Mouse (Mus musculus): ENCODE measurements around the gene B4galnt2. TPM values are rescaled to one million over a fixed set of nuclear protein-coding genes. Genes with fewer than 3 reads are reported as not detected.

Gene B4galnt2
- total and polyA plus RNA-seq, 3 experiments, result 0.34 to 1.9 (median 0.42) TPM

DNA sequence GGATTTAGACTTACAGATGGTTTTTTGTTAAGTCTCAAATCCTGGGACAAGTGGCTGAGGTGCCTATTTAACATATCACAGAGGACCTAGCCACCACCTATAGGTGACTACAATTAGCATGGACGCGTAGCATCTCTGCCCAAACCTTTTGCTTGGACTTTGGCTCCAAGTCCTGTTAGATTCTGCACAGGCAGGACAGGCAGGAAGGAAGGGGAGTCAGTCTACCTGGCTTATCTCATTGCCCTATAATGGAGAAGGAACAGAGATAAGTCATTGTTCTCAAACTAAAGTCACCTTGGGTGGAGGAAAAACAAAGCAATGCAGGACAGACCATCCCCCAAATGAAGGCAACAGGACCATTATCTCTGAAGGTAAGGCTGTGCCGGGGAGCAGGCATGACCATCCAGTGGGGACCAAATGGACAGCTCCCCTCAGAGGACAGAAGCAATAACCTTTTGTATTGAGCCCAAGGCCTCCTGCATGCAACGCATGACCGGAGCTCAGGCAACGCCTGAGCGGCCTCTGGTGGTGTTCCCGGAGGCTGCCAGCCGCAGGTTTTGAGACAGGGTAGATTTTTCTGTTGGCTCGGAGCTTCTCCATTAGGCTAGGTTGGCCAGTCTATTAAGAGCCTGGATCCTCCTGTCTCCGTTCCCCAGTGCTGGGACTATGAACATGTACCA lies 25.3 kb upstream of the B4galnt2 start:
- dilution Hi-C loops (cut with MboI; ENCODE audit: extremely low pct_ligation_motif_present, extremely low pct_unique_long_range_greater_than_20kb, low sequenced_read_pairs), result no loop called here

DNA sequence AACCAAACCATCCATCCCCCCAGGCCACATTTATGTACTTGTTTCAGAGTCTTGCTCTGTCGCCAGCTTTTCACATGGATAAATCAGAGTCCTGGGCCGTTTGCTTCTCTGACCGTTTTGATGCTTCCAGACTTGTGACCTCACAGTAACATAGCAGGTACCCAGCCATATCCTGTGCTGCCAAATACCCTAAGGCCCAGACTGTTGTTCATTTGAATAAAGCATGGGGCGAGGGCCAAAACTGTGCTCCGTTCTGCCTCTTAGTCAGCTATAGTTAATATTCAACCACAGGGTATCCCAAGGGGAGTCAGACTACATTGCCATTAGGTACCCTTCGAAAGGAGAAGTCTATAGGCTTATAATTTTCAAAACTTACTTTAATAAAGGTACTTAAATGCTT lies 21.7 kb upstream of the B4galnt2 start:
- no peak for TF ChIP-seq BHLHE40 (IDR thresholded peaks at IDR 0.05; ENCODE audit: low read depth, low read length)
- no peak for TF ChIP-seq JUN (IDR thresholded peaks at IDR 0.05; ENCODE audit: insufficient read depth, low read depth, low read length)
- no peak for TF ChIP-seq PAX5 (IDR thresholded peaks at IDR 0.05; ENCODE audit: low read length)
- TF ChIP-seq ZNF384 (IDR thresholded peaks at IDR 0.05; ENCODE audit: low read depth, low read length), result no peak
- TF ChIP-seq MAZ (IDR thresholded peaks at IDR 0.05; ENCODE audit: low read depth, low read length), result no peak
- TF ChIP-seq TCF12 (IDR thresholded peaks at IDR 0.05; ENCODE audit: low read depth, low read length), result no peak
- TF ChIP-seq IRF4 (IDR thresholded peaks at IDR 0.05; ENCODE audit: low read depth, low read length), result no peak
- no peak for TF ChIP-seq RAD21 (IDR thresholded peaks at IDR 0.05; ENCODE audit: low read depth, low read length)
- no peak for TF ChIP-seq MXI1 (IDR thresholded peaks at IDR 0.05; ENCODE audit: low read depth, low read length)
- no peak for TF ChIP-seq SMC3 (IDR thresholded peaks at IDR 0.05; ENCODE audit: low read depth, low read length)
- no peak for TF ChIP-seq CHD1 (IDR thresholded peaks at IDR 0.05; ENCODE audit: low read depth, low read length)
- no peak for TF ChIP-seq SIN3A (IDR thresholded peaks at IDR 0.05; ENCODE audit: low read length)
- TF ChIP-seq KAT2A (IDR thresholded peaks at IDR 0.05; ENCODE audit: insufficient replicate concordance, low read length), result no peak
- TF ChIP-seq MAX (IDR thresholded peaks at IDR 0.05; ENCODE audit: low read length), result no peak
- TF ChIP-seq ZMIZ1 (IDR thresholded peaks at IDR 0.05; ENCODE audit: low read depth, low read length), result no peak
- TF ChIP-seq CHD2 (IDR thresholded peaks at IDR 0.05; ENCODE audit: low read length), result no peak
- no peak for TF ChIP-seq JUND (conservative IDR thresholded peaks at IDR 0.05; ENCODE audit: low read depth, low read length)
- TF ChIP-seq CTCF (conservative IDR thresholded peaks at IDR 0.05 in 1 of 2, IDR thresholded peaks at IDR 0.05 in 1 of 2; ENCODE audit: low read depth in 2 of 2, low read length in 2 of 2), result no peak
- H3K79me2 ChIP-seq (replicated peaks; ENCODE audit: control insufficient read depth, extremely low read depth, insufficient read depth, poor library complexity, severe bottlenecking), result no peaks in the 10 kb centered on the region
- dilution Hi-C loops (cut with MboI; ENCODE audit: extremely low pct_ligation_motif_present, extremely low pct_unique_long_range_greater_than_20kb, low sequenced_read_pairs), result no loop called here
- H3K4me1 ChIP-seq (ENCODE audit: control insufficient read depth in 1 of 2, insufficient read depth in 2 of 2), result peaks cover 0 to 7% of the 10 kb centered on the region in 2 experiments; a peak in 2 of 4 replicates
- no peaks in the 10 kb centered on the region for H3K36me3 ChIP-seq (replicated peaks in 1 of 2; ENCODE audit: control insufficient read depth in 1 of 2, insufficient read depth in 1 of 2, low read length in 1 of 2)
- in situ Hi-C loops (cut with MboI; ENCODE audit: low pct_ligation_motif_present, low pct_unique_long_range_greater_than_20kb, low sequenced_read_pairs), result no loop called here
- peak; percentile 16 for DNase-seq (ENCODE audit: extremely low read depth)
- peaks cover 10% of the 10 kb centered on the region for H3K9me3 ChIP-seq (replicated peaks; ENCODE audit: low read length)
- peaks cover 55% of the 10 kb centered on the region for H3K27me3 ChIP-seq (replicated peaks)
- H3K27ac ChIP-seq (ENCODE audit: insufficient read depth, low read depth), result no peak overlapping the region
- H3K4me3 ChIP-seq (replicated peaks in 1 of 3; ENCODE audit: low read depth in 2 of 3, low read length in 2 of 3, poor library complexity in 1 of 3), result no peak overlapping the region
- no peak overlapping the region for H3K9ac ChIP-seq (ENCODE audit: insufficient read depth, low read depth)
- H3K4me2 ChIP-seq (ENCODE audit: insufficient read depth, low read depth, poor library complexity, severe bottlenecking), result no peak overlapping the region

More for the DNA sequence above, 25.3 kb upstream of the B4galnt2 start:
- in situ Hi-C loops (cut with MboI; ENCODE audit: low pct_ligation_motif_present, low pct_unique_long_range_greater_than_20kb, low sequenced_read_pairs), result loop anchor here (10.0 kb wide), 2 partner anchors 115 to 255 kb away; partner anchors contain the start of gene Phospho1
- peaks cover 61% of the 10 kb centered on the region for H3K27me3 ChIP-seq (replicated peaks)
- TF ChIP-seq UBTF (IDR thresholded peaks at IDR 0.05; ENCODE audit: low read depth, low read length), result no peak
- no peak for TF ChIP-seq JUND (conservative IDR thresholded peaks at IDR 0.05; ENCODE audit: low read depth, low read length)
- TF ChIP-seq MEF2A (IDR thresholded peaks at IDR 0.05; ENCODE audit: borderline replicate concordance, low read depth, low read length), result no peak
- TF ChIP-seq GABPA (IDR thresholded peaks at IDR 0.05; ENCODE audit: insufficient replicate concordance, low read depth, low read length), result no peak
- 0 out of 2 replicates have a peak, but pooled peaks have one; percentile 38 for TF ChIP-seq MAX (IDR thresholded peaks at IDR 0.05; ENCODE audit: low read length)
- TF ChIP-seq MYC (IDR thresholded peaks at IDR 0.05; ENCODE audit: low read depth, low read length), result no peak
- peak; percentile 55 for TF ChIP-seq ZC3H11A (IDR thresholded peaks at IDR 0.05; ENCODE audit: low read depth, low read length)
- no peak for TF ChIP-seq ZKSCAN1 (IDR thresholded peaks at IDR 0.05; ENCODE audit: borderline replicate concordance, low read depth, low read length)
- 0 out of 2 replicates have a peak, but pooled peaks have one; percentile 33 for TF ChIP-seq SIN3A (IDR thresholded peaks at IDR 0.05; ENCODE audit: low read length)
- TF ChIP-seq ELF1 (IDR thresholded peaks at IDR 0.05; ENCODE audit: low read depth, low read length), result no peak
- TF ChIP-seq E2F4 (IDR thresholded peaks at IDR 0.05; ENCODE audit: insufficient replicate concordance, low read depth, low read length), result no peak
- no peak for TF ChIP-seq USF2 (conservative IDR thresholded peaks at IDR 0.05; ENCODE audit: low read depth, low read length)
- no peak for TF ChIP-seq NRF1 (IDR thresholded peaks at IDR 0.05; ENCODE audit: low read depth, low read length)
- TF ChIP-seq RAD21 (IDR thresholded peaks at IDR 0.05; ENCODE audit: low read depth, low read length), result peak; percentile 77
- TF ChIP-seq KAT2A (IDR thresholded peaks at IDR 0.05; ENCODE audit: insufficient replicate concordance, low read length), result no peak
- no peak for TF ChIP-seq EP300 (IDR thresholded peaks at IDR 0.05; ENCODE audit: low read length)
- peak; percentile 46 for TF ChIP-seq ZNF384 (IDR thresholded peaks at IDR 0.05; ENCODE audit: low read depth, low read length)
- TF ChIP-seq PAX5 (IDR thresholded peaks at IDR 0.05; ENCODE audit: low read length), result no peak
- TF ChIP-seq ZMIZ1 (IDR thresholded peaks at IDR 0.05; ENCODE audit: low read depth, low read length), result no peak
- TF ChIP-seq BHLHE40 (IDR thresholded peaks at IDR 0.05; ENCODE audit: low read depth, low read length), result peak; percentile 45
- TF ChIP-seq IRF4 (IDR thresholded peaks at IDR 0.05; ENCODE audit: low read depth, low read length), result no peak
- TF ChIP-seq POLR2AphosphoS2 (IDR thresholded peaks at IDR 0.05; ENCODE audit: low read depth, low read length), result no peak
- peak; percentile 52; the same call in 1 of the 2 replicates for TF ChIP-seq NELFE (IDR thresholded peaks at IDR 0.05; ENCODE audit: low read depth, low read length)
- TF ChIP-seq TBP (conservative IDR thresholded peaks at IDR 0.05; ENCODE audit: low read depth, low read length), result no peak
- no peak for TF ChIP-seq MXI1 (IDR thresholded peaks at IDR 0.05; ENCODE audit: low read depth, low read length)
- TF ChIP-seq USF1 (IDR thresholded peaks at IDR 0.05; ENCODE audit: low read depth, low read length), result no peak
- no peak for TF ChIP-seq CHD1 (IDR thresholded peaks at IDR 0.05; ENCODE audit: low read depth, low read length)
- no peak for TF ChIP-seq HCFC1 (IDR thresholded peaks at IDR 0.05; ENCODE audit: low read depth, low read length)
- TF ChIP-seq POLR2A (IDR thresholded peaks at IDR 0.05; ENCODE audit: low read depth, low read length), result no peak
- 0 out of 2 replicates have a peak, but pooled peaks have one; percentile 14 for TF ChIP-seq TCF12 (IDR thresholded peaks at IDR 0.05; ENCODE audit: low read depth, low read length)
- TF ChIP-seq RCOR1 (conservative IDR thresholded peaks at IDR 0.05; ENCODE audit: low read depth, low read length), result no peak
- peak in 1 of 2 experiments; percentile 91; a peak in 2 of 4 replicates for TF ChIP-seq CTCF (conservative IDR thresholded peaks at IDR 0.05 in 1 of 2, IDR thresholded peaks at IDR 0.05 in 1 of 2; ENCODE audit: low read depth in 2 of 2, low read length in 2 of 2)
- no peak for TF ChIP-seq MAFK (IDR thresholded peaks at IDR 0.05; ENCODE audit: insufficient replicate concordance, low read length)
- TF ChIP-seq MAZ (IDR thresholded peaks at IDR 0.05; ENCODE audit: low read depth, low read length), result no peak
- TF ChIP-seq SMC3 (IDR thresholded peaks at IDR 0.05; ENCODE audit: low read depth, low read length), result peak; percentile 92
- no peak for TF ChIP-seq JUN (IDR thresholded peaks at IDR 0.05; ENCODE audit: insufficient read depth, low read depth, low read length)
- TF ChIP-seq CHD2 (IDR thresholded peaks at IDR 0.05; ENCODE audit: low read length), result no peak
- no peak for TF ChIP-seq ETS1 (conservative IDR thresholded peaks at IDR 0.05; ENCODE audit: low read depth, low read length)
- H3K79me2 ChIP-seq (replicated peaks; ENCODE audit: control insufficient read depth, extremely low read depth, insufficient read depth, poor library complexity, severe bottlenecking), result no peaks in the 10 kb centered on the region
- H3K36me3 ChIP-seq (replicated peaks in 1 of 2; ENCODE audit: control insufficient read depth in 1 of 2, insufficient read depth in 1 of 2, low read length in 1 of 2), result no peaks in the 10 kb centered on the region
- peak; percentile 13 for DNase-seq (ENCODE audit: extremely low read depth)
- peaks cover 7% of the 10 kb centered on the region for H3K9me3 ChIP-seq (replicated peaks; ENCODE audit: low read length)
- no peak overlapping the region for H3K4me2 ChIP-seq (ENCODE audit: insufficient read depth, low read depth, poor library complexity, severe bottlenecking)
- H3K27ac ChIP-seq (ENCODE audit: insufficient read depth, low read depth), result no peak overlapping the region
- H3K4me3 ChIP-seq (replicated peaks in 1 of 3; ENCODE audit: low read depth in 2 of 3, low read length in 2 of 3, poor library complexity in 1 of 3), result no peak overlapping the region
- H3K9ac ChIP-seq (ENCODE audit: insufficient read depth, low read depth), result no peak overlapping the region
- peaks cover 0 to 7% of the 10 kb centered on the region in 2 experiments; a peak in 2 of 4 replicates for H3K4me1 ChIP-seq (ENCODE audit: control insufficient read depth in 1 of 2, insufficient read depth in 2 of 2)

All from CH12.LX (cell line).